In the genomic region with DNA sequence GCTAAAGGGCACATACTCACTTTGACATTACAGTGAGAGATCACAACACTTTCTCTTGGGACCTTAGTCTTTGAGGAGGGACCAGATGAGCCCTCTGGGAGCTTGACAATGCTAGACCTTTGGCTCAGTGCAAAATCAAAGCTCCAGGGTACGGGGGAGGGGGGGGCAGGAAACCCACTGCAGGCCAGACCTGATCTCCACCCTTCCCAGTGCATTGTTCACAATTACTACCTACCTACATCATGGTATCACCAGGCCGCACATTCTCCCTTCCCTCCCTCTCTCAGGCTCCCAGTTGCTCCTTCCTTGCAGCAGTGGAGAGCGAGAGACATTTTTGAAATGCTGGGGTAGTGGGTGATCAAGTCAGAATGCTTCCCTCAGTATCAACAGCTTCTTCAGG, we compare ENCODE assay signal across 9 mouse cellular contexts. TPM values are rescaled to one million over a fixed set of nuclear protein-coding genes. Genes with fewer than 3 reads are reported as not detected.
A peak's percentile ranks its signal among the peaks of the same experiment; 100 is the strongest.
DNase-seq lines count a peak whose midpoint lies in the region; ATAC-seq and TF ChIP-seq lines count a peak whose summit lies in the region.
"Had no signal": no experiment of that assay in that cellular context is flagged by ENCODE, and none has a peak within 500 bp of the region (broad histone marks: within the 10 kb centered on the region; RNA-seq: fewer than 3 reads in every experiment).

No protein-coding gene starts in this region.

- WGBS in kidney, embryonic 16.5 days: 92% methylated on average over 3 of the region's 3 CpGs
- WGBS in midbrain, postnatal 0 days: 88% methylated on average over 3 of the region's 3 CpGs

- no peaks in the 10 kb centered on the region for H3K9me3 ChIP-seq in kidney, embryonic 16.5 days (ENCODE audit: low read length)
- no peaks in the 10 kb centered on the region for H3K9me3 ChIP-seq in midbrain, postnatal 0 days (ENCODE audit: low read length)

- H3K4me1 ChIP-seq in kidney, embryonic 16.5 days (ENCODE audit: insufficient read depth, low read length): peaks cover 8% of the 10 kb centered on the region; the same call in 1 of the 2 replicates
- H3K4me1 ChIP-seq in midbrain, postnatal 0 days (ENCODE audit: insufficient read depth, low read length): no peaks in the 10 kb centered on the region

- H3K4me2 ChIP-seq in kidney, embryonic 16.5 days (replicated peaks; ENCODE audit: low read depth, low read length): peak overlapping the region; percentile 38
- H3K4me2 ChIP-seq in midbrain, postnatal 0 days (ENCODE audit: low read depth, low read length, poor library complexity, severe bottlenecking): peak overlapping the region; percentile 94

- DNase-seq in layer of hippocampus, adult 2 months (ENCODE audit: low spot score in 2 of 2): no peak
- DNase-seq in layer of hippocampus, adult 18-20 months (ENCODE audit: low spot score in 2 of 2): no peak
- DNase-seq in heart, adult 18-20 months: peak; percentile 43 to 62
- no peak for DNase-seq in midbrain, postnatal 0 days (ENCODE audit: low spot score)
- DNase-seq in urinary bladder, adult 2 months (ENCODE audit: low spot score): no peak
- no peak for DNase-seq in cerebellum, postnatal 25 days
- DNase-seq in layer of hippocampus, adult 8-10 months (ENCODE audit: low spot score in 2 of 2): no peak
- DNase-seq: right cerebral cortex, postnatal 14 days had no signal

- no peaks in the 10 kb centered on the region; the same call in 1 of the 2 replicates for H3K27me3 ChIP-seq in kidney, embryonic 16.5 days (ENCODE audit: insufficient read depth, low read length)
- H3K27me3 ChIP-seq in midbrain, postnatal 0 days (ENCODE audit: insufficient read depth, low read length): no peaks in the 10 kb centered on the region; the same call in 1 of the 2 replicates

- no peak for ATAC-seq in kidney, embryonic 16.5 days (ENCODE audit: low FRiP score, low TSS enrichment)
- ATAC-seq in midbrain, postnatal 0 days (ENCODE audit: low FRiP score): no peak

- peak overlapping the region; percentile 54 for H3K4me3 ChIP-seq in layer of hippocampus, adult 2 months
- H3K4me3 ChIP-seq in kidney, embryonic 16.5 days (ENCODE audit: low read length): peak overlapping the region; percentile 19
- 0 out of 2 replicates have a peak overlapping the region, but pooled peaks have one; percentile 9 for H3K4me3 ChIP-seq in midbrain, postnatal 0 days (ENCODE audit: low read depth, low read length)

- H3K27ac ChIP-seq in layer of hippocampus, adult 2 months: peak overlapping the region; percentile 94
- H3K27ac ChIP-seq in kidney, embryonic 16.5 days (ENCODE audit: low read length): no peak overlapping the region
- no peak overlapping the region for H3K27ac ChIP-seq in midbrain, postnatal 0 days (ENCODE audit: low read depth, low read length)

- no peak for TF ChIP-seq CTCF in layer of hippocampus, adult 2 months (conservative IDR thresholded peaks at IDR 0.05)
- TF ChIP-seq CTCF in midbrain, postnatal 0 days (IDR thresholded peaks at IDR 0.05): no peak

- no peak overlapping the region for H3K9ac ChIP-seq in kidney, embryonic 16.5 days (replicated peaks; ENCODE audit: low read length)
- H3K9ac ChIP-seq in midbrain, postnatal 0 days (replicated peaks; ENCODE audit: low read length, poor library complexity, severe bottlenecking): no peak overlapping the region

- H3K36me3 ChIP-seq in kidney, embryonic 16.5 days (ENCODE audit: insufficient read depth, low read length): no peaks in the 10 kb centered on the region
- H3K36me3 ChIP-seq in midbrain, postnatal 0 days (ENCODE audit: insufficient read depth, low read length): no peaks in the 10 kb centered on the region

RNA-seq across cellular contexts. Expression of gene S1pr1, which starts 3.5 kb away (rescaled TPM):
- 100 to 1,000 TPM in 1 of 2 experiments, 10 to 100 TPM in 1; 92.8 to 108 TPM for total RNA-seq in layer of hippocampus, adult 2 months (2021)
- total RNA-seq in layer of hippocampus, adult 18-20 months (2021): 100 to 1,000 TPM; 112 to 113 TPM
- 10 to 100 TPM; 66.2 to 69.4 TPM for total RNA-seq in heart, adult 18-20 months (2021)
- polyA plus RNA-seq in kidney, embryonic 16.5 days (2015; fragmentation: Nextera tagmentation; extraction: Ambion mirVana): 21.0 and 26.1 TPM in 2 replicates
- total RNA-seq in midbrain, postnatal 0 days (2014; rRNA removed): 42.1 and 56.7 TPM in 2 replicates
- 32.9 and 34.2 TPM in 2 replicates for polyA plus RNA-seq in midbrain, postnatal 0 days (2015; fragmentation: Nextera tagmentation; extraction: Ambion mirVana)
- polyA plus RNA-seq in urinary bladder, adult 2 months (2012; rRNA removed): 17.0 and 18.3 TPM in 2 replicates
- total RNA-seq in layer of hippocampus, adult 8-10 months (2022): 100 to 1,000 TPM in 2 of 4 experiments, 10 to 100 TPM in 2; 86.8 to 114 (median 95.9) TPM

Comparison
In these comparisons a context has a peak if more than half of its experiments do, and no peak if none do; other contexts are left out.
1. DNase-seq: peak in heart, adult 18-20 months (2 of 2); none in layer of hippocampus, adult 2 months (0 of 2), layer of hippocampus, adult 18-20 months (0 of 2), midbrain, postnatal 0 days (single experiment), urinary bladder, adult 2 months (single experiment), cerebellum, postnatal 25 days (0 of 2) and layer of hippocampus, adult 8-10 months (0 of 2).
2. Peak in every context shown above with its lines, with median percentiles within 50 percentile points of each other: H3K4me3 ChIP-seq.